Mouse (Mus musculus) lung, postnatal 14 days (tissue): ENCODE results near the gene Bcl2l11.
"Not testable (repeated sequence)": the region's sequence is repeated elsewhere in the genome, so short reads cannot be mapped to it uniquely, and the experiment has no call there.

Experiments
- DNase-seq: peaks from one replicate; pipeline ENCODE4 v3.0.0; 2021

The Bcl2l11 gene

DNA sequence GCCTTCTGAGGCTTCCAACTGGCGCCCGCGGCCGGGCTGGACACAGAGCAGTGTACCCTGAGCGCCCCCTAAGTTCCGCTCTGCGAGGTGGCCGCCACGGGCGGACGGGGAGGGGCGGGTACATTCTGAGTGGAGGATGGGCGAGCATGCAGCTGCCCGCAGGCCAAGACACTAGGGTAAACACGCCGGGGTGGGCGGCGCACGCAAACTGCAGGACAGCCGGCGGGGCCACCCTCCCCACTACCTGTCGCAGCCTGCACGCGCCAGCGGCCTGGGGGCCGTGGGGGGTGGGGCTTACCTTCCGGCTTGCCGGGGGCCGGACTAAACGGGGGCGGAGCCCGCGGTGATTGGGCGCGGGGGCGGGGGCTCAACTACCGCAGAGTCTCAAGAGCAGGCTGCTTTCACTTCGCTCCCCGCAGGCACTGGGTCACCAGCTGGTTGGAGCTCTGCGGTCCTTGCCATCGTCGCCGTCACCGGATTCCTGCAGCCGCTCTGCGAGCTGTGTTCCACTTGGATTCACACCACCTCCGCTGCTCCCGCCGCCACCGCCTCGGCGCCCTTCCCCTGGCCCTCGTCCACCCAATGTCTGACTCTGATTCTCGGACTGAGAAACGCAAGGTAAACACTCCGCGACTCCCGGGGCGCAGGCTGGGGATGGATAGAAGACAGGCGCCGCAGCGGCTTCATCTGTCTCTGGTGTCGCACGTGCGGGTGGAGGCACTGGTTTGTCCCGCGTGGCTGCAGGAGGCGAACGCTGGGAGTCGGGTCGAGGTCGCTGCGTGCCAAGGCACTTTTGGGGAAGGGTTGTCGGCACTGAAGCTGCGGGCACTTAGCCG is at the start of gene Bcl2l11:
TSS of gene Bcl2l11 (plus strand) at position 404 of the 836 bp plus-strand sequence.
- DNase-seq = peak; percentile 99

DNA sequence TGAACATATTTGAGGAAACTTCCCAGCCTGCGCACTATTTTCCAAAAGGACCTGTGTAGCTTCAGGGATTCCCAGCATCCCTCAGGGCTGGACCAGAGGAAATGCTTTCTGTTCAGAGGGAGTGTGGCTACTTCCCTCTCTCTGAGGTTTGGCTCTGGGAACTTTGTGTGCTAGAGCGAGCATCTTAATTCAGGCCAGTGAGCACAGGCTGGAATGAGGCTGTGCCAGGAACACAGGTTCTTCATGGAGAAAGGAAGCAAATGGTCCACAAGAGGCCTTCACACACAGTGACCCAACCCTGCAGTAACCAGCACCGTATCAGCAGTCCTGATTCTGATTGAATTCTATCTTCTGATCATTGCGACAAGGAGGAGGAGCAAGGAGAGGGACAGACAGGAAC is 48.9 kb upstream of the Bcl2l11 start:
- DNase-seq = no peak

DNA sequence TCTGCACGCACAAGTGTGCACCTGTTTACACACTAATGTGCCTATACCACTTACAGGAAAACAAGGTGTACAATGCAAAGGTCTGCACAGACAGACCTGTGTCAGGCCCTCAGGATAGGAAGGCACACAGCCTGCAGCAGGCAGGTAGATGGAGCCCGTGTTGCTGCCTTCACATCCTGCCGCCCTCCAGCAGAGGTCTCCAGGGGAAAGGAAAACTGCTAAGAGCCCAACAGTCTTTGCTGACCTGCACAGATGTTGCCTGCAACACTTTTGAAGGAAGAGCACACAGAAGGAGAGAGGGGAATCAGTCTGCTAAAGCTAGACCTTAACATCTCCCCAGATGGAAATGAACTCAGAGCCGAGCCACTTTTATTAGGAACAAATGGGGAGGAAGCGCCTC is 47.0 kb upstream of the Bcl2l11 start:
- no peak for DNase-seq

DNA sequence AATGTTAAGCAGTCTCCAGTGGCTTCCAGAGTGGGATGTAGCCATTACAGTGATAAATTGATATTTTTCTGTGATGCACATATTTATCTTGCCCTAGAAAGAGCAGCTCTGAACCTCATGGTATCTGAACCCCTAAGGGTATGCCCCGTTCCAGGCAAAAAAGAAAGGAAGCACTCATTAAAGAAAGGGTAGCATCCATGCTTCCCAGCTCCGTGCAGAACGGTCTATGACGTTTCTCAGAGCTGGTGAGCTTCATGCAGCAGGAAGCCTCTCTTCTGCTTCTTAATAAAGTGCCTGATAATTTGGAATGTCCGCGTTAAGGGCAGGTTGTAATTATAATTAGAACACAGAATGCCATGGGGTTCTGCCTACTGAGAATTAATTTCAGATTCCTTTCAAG is 46.5 kb upstream of the Bcl2l11 start:
- no peak for DNase-seq

DNA sequence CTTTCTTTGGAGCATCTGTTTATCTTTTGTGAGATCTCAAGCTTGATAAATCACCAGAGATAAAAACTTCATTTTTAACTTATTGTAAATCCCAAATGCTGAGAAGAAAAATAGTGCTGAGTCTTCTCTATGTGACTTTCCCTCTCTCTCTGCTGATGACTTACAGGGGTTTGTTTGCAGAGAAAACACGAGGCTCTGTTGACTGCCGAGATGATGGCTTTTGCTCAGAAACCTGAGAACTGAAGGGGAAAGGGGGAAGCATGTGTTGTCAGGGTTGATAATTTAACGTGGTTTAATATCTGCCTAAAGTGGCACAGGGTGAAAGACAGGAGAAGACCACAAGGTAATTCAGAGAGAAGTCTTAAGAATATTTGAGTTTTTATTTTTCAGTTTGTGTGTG is 42.0 kb upstream of the Bcl2l11 start:
- DNase-seq = no peak

DNA sequence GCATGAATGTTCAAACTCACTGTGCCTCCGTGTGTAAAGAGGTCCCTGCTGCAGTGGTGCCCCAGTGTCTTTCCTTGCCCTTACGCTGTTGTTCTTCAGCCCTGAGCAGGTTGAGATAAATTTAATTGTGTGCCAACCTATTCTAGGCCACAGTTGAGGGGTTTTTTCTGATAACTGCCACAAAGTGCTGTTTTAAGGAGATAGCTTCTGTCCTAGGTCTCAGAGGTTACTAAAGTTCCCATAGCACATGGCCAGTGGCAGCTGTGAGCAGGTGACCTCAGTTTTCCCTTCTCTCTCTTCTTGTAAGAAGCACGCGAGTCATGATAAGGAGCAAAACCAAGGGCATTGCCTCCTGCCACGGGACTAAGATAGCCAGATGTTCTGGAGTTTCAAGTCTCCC is 41.2 kb upstream of the Bcl2l11 start:
- DNase-seq = no peak

DNA sequence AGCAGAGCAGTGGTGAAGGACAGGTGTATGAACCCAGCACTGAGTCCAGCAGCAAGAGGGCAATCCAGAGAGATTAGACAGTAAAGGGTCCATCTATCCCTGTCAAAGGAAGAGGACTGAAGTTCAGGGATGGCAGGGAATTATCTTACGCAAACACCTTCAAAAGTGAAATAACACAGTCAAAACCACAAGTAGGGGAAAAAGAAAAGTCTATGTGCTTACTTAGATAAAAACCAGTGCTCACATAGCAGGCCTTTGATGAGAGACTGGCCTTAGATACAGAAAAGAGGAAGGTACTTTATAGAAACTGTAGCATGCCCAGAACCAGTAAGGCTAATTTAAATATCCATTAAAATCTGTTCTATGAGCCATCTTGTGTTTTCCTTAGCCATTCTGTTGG is 40.4 kb upstream of the Bcl2l11 start:
- no peak for DNase-seq

DNA sequence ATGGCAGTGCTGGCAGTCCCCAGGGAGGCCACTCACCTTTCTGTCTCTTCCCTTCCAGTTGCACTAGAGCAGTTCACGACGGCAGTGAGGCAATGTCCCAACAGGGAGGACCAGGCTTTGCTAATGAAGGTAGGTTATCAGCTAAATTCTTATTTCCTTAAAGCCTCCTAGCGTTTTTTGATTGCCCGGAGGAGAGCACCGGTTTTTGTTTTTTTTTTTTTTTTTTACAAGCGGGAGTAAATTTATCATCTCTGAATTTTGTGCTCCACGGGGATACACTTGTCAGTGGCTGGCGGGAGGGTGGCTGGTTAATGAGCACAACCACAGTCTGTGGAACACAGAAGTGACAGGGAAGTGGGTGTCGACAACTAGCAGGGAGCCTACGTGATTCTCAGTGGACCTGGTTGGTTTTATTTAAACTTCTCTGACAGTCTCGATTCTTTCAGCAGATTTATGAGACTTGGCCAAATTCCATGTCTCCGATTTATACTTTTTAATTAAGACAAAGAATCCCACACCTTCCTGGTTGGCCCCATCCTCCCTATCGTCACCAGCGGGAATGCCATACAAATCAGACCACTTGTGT is 39.4 kb upstream of the Bcl2l11 start:
- DNase-seq = no peak

DNA sequence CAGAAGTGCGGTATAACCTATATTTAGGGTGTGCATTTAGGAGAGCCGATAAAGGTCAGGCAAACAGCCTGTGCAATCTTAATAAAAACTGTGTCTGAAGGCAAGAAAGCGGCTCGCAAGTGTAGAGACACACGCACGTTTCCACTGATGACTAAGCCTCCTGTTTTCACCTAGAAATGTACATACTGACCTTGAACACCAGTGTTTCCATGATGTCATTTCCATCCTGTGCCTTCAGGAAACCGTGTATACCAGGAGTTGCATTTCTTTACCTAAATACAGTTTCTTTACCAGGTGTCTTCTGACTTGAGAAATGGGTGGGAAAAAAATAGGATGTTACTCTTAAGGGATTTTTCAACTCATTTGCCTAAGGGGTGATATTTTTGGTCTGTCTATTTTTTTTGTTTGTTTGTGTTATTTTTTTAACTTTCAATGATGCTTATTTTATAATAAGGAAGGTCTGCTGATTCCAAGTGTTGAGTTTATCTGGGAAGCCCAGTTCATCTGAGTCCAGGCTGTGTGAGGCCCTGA is 38.8 kb upstream of the Bcl2l11 start:
- no peak for DNase-seq

DNA sequence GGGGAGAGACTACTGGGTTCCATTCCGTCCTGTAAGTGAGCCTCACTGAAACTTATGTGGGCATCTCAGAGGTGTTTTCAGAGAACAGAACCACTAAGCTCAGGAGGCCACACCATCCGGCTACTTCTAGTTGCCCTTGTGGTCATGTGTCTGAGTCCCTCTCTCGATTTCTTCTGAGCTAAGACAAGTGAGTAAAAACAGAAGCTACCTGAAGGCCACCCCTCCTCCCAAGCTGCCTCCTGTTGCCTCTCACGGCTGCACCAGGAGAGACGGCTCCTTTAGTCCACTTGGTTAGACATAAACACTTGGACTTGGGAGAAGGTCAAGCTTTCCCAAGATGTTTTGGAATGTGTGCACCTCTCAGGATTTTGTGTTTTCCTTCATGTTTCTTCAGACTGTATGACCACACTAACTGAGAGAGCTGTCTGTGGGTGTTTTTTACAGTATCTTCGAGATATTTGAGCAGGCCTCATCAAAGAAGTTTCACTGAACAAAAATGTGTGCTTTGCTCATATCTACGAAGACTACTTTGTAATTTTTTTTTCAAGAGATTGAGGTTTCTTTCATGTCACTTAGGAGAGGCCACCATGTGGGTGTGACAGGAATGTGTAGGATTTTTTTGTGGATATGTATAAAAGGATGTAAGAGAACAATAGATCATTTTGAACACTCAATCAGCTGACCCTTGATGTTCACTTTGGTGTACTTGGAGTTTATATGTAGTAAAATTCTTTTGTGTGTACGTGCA is 37.9 kb upstream of the Bcl2l11 start:
- DNase-seq = no peak

DNA sequence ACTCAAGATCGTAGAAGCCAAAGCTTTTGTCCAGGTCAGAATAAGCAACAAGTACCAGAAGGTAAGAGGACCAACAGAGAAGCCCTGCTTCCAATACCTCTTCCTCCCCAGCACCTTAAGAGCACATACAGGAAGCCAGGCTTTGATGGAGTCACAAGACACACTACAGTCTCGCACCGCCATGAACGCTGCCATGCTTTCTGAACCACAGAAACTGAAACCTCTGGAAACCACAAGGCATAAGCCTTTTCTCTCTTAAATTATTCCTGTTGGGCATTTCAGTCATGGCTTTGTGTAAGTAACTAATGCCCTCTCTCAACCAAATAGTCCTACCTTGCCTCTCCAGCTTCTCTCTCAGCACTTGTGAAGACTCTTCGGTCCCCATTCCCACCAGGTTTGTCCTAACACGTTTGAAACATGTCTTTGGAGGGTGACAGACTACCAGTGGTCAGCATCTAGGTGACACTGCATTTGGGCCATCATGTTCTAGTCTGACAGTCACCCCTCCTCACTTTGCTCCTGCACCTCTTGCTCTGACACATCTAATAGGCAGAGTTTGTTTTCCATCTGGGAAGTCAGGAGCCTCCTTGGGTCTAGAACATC is 35.5 kb upstream of the Bcl2l11 start:
- DNase-seq = no peak

DNA sequence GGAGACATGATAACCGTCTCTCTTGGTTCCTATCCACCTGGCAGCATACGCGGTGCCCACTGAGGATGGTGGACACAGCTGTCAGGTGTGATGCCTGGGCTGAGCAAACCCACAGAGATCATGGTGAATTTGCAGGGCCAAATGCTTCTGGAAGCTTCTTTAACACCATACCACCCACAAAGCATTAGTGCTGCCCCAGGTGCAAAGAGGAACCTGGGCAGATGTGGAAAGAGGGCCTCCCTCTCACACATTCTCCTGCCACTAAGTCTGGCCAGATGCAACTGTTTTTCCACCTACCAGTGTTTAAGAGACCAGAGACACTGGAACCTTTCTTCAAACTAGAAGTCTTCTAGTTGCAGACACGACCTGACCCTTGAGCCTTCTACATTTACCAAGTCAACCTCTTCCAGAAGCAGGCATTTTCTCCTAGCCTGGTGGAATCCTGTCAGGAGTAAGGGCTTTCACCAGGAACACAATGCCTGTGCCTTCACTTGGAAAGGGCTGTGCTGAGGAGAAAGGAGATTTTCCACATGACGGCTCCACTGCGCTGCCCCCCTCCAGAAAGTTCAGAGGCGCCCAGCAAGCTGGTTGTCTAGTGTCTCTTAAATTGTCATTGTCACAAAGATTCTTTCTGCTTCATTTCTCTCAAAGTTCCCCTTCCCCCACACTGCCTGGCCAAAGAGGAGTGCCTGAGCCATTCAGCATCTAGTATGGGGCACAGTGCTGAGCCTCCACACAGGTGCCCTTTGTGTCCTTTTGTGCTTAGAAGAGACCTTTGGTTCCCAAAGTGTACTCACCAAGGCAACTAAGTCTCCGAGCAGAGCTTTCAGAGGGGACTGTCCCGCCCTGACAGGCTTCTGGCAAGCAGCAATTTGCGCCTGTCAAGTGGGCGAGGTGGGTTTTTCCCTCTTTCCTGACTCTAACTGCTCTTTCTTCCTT is 34.1 kb upstream of the Bcl2l11 start:
- no peak for DNase-seq

DNA sequence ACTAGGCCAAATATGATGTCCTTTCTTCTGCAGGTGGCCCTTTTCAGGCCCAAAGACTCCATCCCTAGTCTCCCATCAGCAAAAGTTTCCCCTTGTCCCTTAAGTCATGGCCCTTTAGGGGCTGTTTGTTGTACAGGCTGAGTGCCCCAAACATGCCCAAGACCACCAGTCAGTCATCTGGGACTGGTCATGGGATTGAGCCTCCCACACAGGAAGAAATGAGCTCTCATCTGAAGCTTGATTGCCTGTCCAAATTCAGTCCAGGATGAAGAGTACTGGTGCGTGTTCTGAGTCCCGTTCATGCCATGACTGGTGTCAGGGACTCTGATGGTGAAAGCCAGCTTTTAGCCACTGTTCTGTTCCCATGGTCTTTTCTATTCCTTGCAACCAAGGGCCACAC is 33.4 kb upstream of the Bcl2l11 start:
- DNase-seq = no peak

DNA sequence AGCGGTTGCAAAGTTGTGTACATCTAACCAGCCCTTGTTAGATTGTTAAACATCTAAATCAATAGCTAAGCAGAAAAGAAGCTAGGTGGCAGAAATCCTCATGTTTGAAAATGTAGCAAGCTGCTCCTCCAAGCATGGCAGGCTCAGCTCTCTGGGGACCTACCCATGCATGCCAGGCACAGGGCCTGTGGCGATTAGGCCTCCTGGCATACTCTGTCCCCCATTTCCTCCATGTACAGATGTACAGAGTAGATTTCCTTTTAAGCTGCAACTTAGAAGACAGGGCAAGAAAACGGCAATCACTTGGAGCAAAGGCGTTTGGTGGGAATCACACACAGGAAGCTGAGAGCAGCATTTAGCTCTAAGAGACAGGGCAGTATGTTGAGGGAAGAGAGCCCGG is 31.6 kb upstream of the Bcl2l11 start:
- DNase-seq = no peak

DNA sequence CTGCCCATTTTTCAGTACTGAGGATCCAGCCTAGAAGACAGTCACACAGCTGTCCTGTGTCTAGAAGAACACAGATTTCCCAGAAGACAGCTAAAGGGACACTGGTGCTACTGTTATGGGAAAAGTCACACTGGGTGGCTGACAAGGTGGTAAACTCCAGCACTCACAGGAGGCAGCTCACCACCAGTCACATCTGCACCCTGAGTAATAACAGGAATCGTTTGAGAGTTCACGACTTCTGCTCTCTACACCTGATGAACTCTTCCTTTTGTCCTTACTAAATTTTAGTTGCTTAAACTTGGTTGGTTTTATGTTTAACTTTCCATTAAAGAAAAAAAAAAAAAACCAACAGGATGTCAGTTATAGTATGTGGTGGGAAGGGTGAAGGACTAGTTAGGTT is 31.2 kb upstream of the Bcl2l11 start:
- DNase-seq = no peak

DNA sequence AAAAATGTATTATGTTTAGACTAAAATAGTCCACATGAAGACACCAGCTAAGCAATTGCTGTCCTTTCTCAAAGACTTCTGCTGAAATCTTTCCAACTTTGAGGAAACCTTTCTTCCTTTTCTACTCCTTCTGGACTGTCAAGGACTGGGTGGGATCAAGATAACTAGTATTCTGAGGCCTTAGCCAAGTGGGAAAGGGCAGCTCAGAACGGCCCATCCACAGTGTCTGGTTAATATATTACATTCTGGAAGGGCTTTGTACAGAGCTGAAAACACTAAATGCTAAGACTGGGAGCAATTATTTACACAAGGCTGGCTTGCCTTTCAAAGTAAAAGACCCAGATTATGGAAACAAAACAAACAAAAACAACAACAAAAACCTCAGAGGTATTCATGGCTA is 30.6 kb upstream of the Bcl2l11 start:
- DNase-seq = no peak

DNA sequence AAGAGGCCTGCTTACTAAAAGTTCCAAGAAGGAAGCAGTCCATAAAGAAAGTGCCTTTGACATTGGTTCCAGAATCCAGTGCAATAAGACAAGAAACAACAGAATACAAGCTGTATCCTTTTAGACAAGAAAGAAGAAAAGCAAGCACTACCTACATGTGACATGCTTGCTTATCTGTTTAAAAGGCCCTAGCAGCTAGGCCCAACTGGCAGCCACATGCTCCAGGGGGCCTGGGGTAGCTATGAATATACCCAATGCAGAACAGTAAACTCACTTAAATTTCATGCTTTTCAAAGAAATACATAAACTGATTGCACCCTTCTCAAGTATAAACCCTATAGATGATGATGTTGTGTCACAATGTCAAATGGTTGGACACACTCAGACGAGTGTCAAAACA is 29.8 kb upstream of the Bcl2l11 start:
- DNase-seq = no peak

DNA sequence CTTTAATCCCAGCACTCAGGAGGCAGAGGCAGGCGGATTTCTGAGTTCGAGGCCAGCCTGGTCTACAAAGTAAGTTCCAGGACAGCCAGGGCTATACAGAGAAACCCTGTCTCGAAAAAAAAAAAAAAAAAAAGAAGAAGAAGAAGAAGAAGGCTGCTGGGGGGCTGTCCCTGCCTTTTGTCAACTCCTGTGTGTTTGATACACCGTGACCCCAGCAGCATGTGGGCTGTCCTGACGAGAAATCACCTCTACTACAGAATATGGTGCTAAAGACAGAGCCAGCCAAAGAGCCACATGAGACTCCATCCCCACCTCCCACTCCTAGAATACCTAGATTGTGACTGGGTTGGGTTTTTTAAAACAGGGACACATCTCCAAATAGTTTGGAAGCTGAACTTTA is 27.7 kb upstream of the Bcl2l11 start:
- DNase-seq = not testable (repeated sequence)

DNA sequence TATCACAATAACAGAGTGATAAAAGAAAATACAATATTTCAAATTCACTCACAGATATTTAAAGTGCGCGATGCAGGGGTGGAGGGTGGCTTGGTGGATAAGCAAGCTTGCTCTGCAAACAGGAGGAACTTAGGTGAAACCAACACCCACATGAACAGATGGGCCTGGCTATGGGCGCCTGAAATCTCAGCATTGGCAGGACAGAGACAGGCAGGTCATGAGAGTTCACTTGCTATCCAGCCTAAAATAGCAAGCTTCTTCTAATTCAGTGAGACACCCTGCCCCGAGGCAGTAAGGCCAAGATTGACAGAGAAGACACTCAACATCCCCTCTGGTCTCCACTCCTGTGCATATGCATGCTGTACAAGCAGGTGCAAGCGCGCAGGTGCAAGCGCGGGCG is 23.8 kb upstream of the Bcl2l11 start:
- no peak for DNase-seq

DNA sequence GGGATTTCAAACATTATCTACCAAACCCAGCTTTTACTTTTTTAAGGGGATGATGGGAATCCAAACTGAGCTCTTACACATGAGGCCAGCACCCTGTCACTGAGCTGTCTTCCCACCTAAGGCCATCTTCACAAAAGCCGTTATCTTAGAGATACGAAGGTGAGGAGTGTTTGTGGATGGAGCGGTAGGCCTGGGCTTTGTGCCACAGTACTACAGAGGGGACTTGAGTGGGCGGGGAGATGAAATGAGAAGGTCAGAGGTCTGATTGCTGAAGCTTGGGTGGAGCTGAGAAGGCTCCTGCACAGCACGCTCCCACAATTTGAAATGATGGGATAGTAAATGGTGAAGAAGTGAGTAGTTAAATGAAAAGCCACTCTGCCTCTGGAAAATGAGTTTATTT is 21.0 kb upstream of the Bcl2l11 start:
- DNase-seq = no peak

DNA sequence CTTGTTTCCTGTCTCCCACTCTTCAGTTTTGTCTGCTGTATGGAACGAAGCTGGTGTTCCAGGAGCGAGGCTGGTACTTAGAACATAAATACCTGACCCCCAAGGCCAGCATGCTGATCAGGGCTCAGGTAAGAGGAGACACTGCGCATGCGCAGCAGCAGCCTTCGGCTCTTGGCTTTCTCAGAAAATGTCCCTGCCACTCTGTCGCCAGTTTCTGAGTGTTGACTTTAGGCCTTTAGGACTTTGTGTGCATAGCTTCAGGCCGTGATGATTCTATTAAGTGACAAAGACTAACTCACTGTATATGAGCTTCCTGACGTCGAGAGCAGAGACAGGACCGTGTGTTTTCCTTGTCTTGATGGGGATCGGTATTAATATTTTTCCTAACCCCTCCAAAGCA is 20.2 kb upstream of the Bcl2l11 start:
- DNase-seq = no peak

DNA sequence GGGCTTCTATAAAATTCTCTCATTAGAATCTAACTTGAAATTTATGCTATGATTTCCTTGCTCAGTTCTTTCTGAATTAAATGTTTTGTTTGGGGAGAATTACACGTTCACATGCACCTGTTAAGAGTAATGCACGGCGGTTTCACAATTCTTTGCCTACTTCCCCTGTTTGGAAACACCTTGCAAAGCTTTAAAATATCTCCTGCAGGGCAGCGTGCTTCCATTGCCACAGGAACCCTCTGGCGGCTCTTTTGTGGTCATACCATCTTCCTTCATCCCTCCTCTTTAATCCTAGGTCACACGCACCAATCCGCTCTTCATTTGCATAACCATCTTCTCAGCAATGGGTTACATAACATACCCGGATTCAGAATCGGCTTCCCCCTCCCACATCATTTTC is 14.3 kb upstream of the Bcl2l11 start:
- DNase-seq = no peak
